Mouse (Mus musculus) adipocyte (in vitro differentiated cells): ENCODE data around the gene Bex6.

Experiments
- DNase-seq: peaks from one replicate; pipeline ENCODE4 v3.0.0-alpha.2; 2016; ENCODE audit warnings: low spot score

The Bex6 gene

GRCm38 (mm10) chr16:32179333-32179901 lies at the start of gene Bex6:
Bex6 (plus strand) TSS chr16:32179823.
- DNase-seq: no peak

- DNase-seq: no peak
Observed at GRCm38 (mm10) chr16:32130190-32130826, 49.3 kb upstream of the Bex6 start.

- DNase-seq: no peak
Observed at GRCm38 (mm10) chr16:32133148-32133547, 46.5 kb upstream of the Bex6 start.

- DNase-seq: no peak
Observed at GRCm38 (mm10) chr16:32135842-32136357, 43.7 kb upstream of the Bex6 start.

GRCm38 (mm10) chr16:32138954-32139353 lies 40.7 kb upstream of the Bex6 start:
- no peak for DNase-seq

- no peak for DNase-seq
Observed at GRCm38 (mm10) chr16:32143766-32144165, 35.9 kb upstream of the Bex6 start.

- no peak for DNase-seq
Observed at GRCm38 (mm10) chr16:32144592-32144991, 35.0 kb upstream of the Bex6 start.

- DNase-seq: no peak
Observed at GRCm38 (mm10) chr16:32147589-32148207, 31.9 kb upstream of the Bex6 start.

GRCm38 (mm10) chr16:32153976-32154375 lies 25.6 kb upstream of the Bex6 start:
- DNase-seq: no peak

- DNase-seq: no peak
Observed at GRCm38 (mm10) chr16:32154437-32154836, 25.2 kb upstream of the Bex6 start.

- no peak for DNase-seq
Observed at GRCm38 (mm10) chr16:32156719-32157118, 22.9 kb upstream of the Bex6 start.

- peak; percentile 62 for DNase-seq
Observed at GRCm38 (mm10) chr16:32157369-32157768, 22.3 kb upstream of the Bex6 start.

- no peak for DNase-seq
Observed at GRCm38 (mm10) chr16:32158966-32159365, 20.7 kb upstream of the Bex6 start.

- DNase-seq: no peak
Observed at GRCm38 (mm10) chr16:32160742-32161323, 18.8 kb upstream of the Bex6 start.

- no peak for DNase-seq
Observed at GRCm38 (mm10) chr16:32163392-32163791, 16.2 kb upstream of the Bex6 start.

- DNase-seq: no peak
Observed at GRCm38 (mm10) chr16:32163891-32164290, 15.7 kb upstream of the Bex6 start.

GRCm38 (mm10) chr16:32164396-32165027 lies 15.1 kb upstream of the Bex6 start:
- DNase-seq: no peak

- no peak for DNase-seq
Observed at GRCm38 (mm10) chr16:32165281-32165821, 14.3 kb upstream of the Bex6 start, which contains the start of gene Nrros. Nrros (minus strand) TSS chr16:32165594.

- peak; percentile 50 for DNase-seq
Observed at GRCm38 (mm10) chr16:32167819-32168545, 11.6 kb upstream of the Bex6 start.

GRCm38 (mm10) chr16:32171031-32171731 lies 8.4 kb upstream of the Bex6 start:
- DNase-seq: no peak

- no peak for DNase-seq
Observed at GRCm38 (mm10) chr16:32173401-32173800, 6.2 kb upstream of the Bex6 start.
